Mouse (Mus musculus) lung, postnatal 0 days (tissue): ENCODE measurements around the gene Adam19.

ENCODE experiments used
- CTCF ChIP-seq: IDR thresholded peaks from 2 replicates; pipeline ENCODE4 v1.5.1; 2016; ENCODE audit warnings: antibody characterized with exemption, mild to moderate bottlenecking
- EP300 ChIP-seq: IDR thresholded peaks from 2 replicates; pipeline ENCODE4 v1.6.1; 2016; ENCODE audit warnings: antibody characterized with exemption, mild to moderate bottlenecking, control low read depth

GRCm38 (mm10) chr11:46143342-46143741 is 87.5 kb downstream of the Adam19 start:
- no peak for TF ChIP-seq EP300
- no peak for TF ChIP-seq CTCF
